ENCODE assay signal across 7 mouse cellular contexts in genomic region chr13:46019431-46020166, GRCm38 (mm10). TPM values are rescaled to one million over a fixed set of nuclear protein-coding genes. Genes with fewer than 3 reads are reported as not detected.
DNase-seq lines count a peak whose midpoint lies in the region; ATAC-seq and TF ChIP-seq lines count a peak whose summit lies in the region.

No protein-coding gene starts in this region.

- H3K4me2 ChIP-seq in kidney, embryonic 14.5 days (replicated peaks; ENCODE audit: low read depth, low read length): no peak overlapping the region

- no peaks in the 10 kb centered on the region; the same call in 1 of the 2 replicates for H3K4me1 ChIP-seq in lung, adult 2 months (ENCODE audit: control insufficient read depth, insufficient read depth, low read length)
- no peaks in the 10 kb centered on the region for H3K4me1 ChIP-seq in kidney, embryonic 14.5 days (ENCODE audit: control insufficient read depth, insufficient read depth, low read length)
- no peaks in the 10 kb centered on the region for H3K4me1 ChIP-seq in thymus, adult 2 months (replicated peaks; ENCODE audit: control insufficient read depth, insufficient read depth, low read length)

- TF ChIP-seq CTCF in lung, adult 2 months (IDR thresholded peaks at IDR 0.05; ENCODE audit: insufficient read depth, low read length): no peak
- TF ChIP-seq CTCF in thymus, adult 2 months (IDR thresholded peaks at IDR 0.05; ENCODE audit: borderline replicate concordance, control insufficient read depth, extremely low read depth, insufficient read depth, low read length, poor library complexity): no peak

- TF ChIP-seq POLR2A in lung, adult 2 months (IDR thresholded peaks at IDR 0.05; ENCODE audit: borderline replicate concordance, extremely low read depth, low read depth, low read length): no peak
- no peak for TF ChIP-seq POLR2A in thymus, adult 2 months (IDR thresholded peaks at IDR 0.05; ENCODE audit: control insufficient read depth, extremely low read depth, insufficient read depth, low read length, poor library complexity)

- H3K36me3 ChIP-seq in kidney, embryonic 14.5 days (ENCODE audit: control insufficient read depth, insufficient read depth, low read length): no peaks in the 10 kb centered on the region
- H3K36me3 ChIP-seq in thymus, adult 2 months (ENCODE audit: control insufficient read depth, insufficient read depth, low read length): no peaks in the 10 kb centered on the region

- H3K9ac ChIP-seq in kidney, embryonic 14.5 days (ENCODE audit: low read depth, low read length): no peak overlapping the region

- 0 out of 2 replicates have a peak overlapping the region, but pooled peaks have one; percentile 32 for H3K27ac ChIP-seq in kidney, embryonic 14.5 days (ENCODE audit: low read depth, low read length)
- H3K27ac ChIP-seq in thymus, adult 2 months (ENCODE audit: control insufficient read depth, insufficient read depth, low read length): no peak overlapping the region

- no peak overlapping the region for H3K4me3 ChIP-seq in lung, adult 2 months (replicated peaks; ENCODE audit: extremely low read depth, low read depth, low read length)
- no peak overlapping the region for H3K4me3 ChIP-seq in kidney, embryonic 14.5 days (ENCODE audit: low read length)
- no peak overlapping the region for H3K4me3 ChIP-seq in thymus, adult 2 months (ENCODE audit: control insufficient read depth, insufficient read depth, low read length)

- no peaks in the 10 kb centered on the region for H3K27me3 ChIP-seq in kidney, embryonic 14.5 days (ENCODE audit: control insufficient read depth, insufficient read depth, low read length)
- H3K27me3 ChIP-seq in thymus, adult 2 months (ENCODE audit: control insufficient read depth, insufficient read depth, low read length): no peaks in the 10 kb centered on the region

- H3K9me3 ChIP-seq in kidney, embryonic 14.5 days (ENCODE audit: control insufficient read depth, low read length): no peaks in the 10 kb centered on the region

- DNase-seq in lung, adult 2 months: peak; percentile 10
- DNase-seq in lung, postnatal 25 days (ENCODE audit: low spot score): no peak
- peak; percentile 69 for DNase-seq in cerebellum, adult 9-10 months
- peak; percentile 13 for DNase-seq in skeletal muscle tissue, adult 2 months (ENCODE audit: low read depth, low spot score)
- no peak for DNase-seq in thymus, adult 2 months

- peak; percentile 76; the same call in 1 of the 2 replicates for ATAC-seq in kidney, embryonic 14.5 days (ENCODE audit: low FRiP score, low TSS enrichment)
- no peak for ATAC-seq in erythroblast, adult 5-6 weeks (replicated peaks; ENCODE audit: low FRiP score, poor library complexity, severe bottlenecking)

- WGBS in lung, adult 2 months: 35% methylated on average over 9 of the region's 9 CpGs
- 33% methylated on average over 9 of the region's 9 CpGs for WGBS in kidney, embryonic 14.5 days
- 74% methylated on average over 9 of the region's 9 CpGs for whole genome bisulfite sequencing in thymus, adult 2 months

RNA-seq across cellular contexts. Expression of gene Atxn1, which starts 54.8 kb away (rescaled TPM):
- polyA plus RNA-seq in lung, adult 2 months (2012; rRNA removed): 16.7 and 19.8 TPM in 2 replicates
- 3.9 and 4.0 TPM in 2 replicates for polyA plus RNA-seq in kidney, embryonic 14.5 days (2014; fragmentation: Nextera tagmentation; extraction: Ambion mirVana)
- 13.5 and 17.5 TPM in 2 replicates for polyA plus RNA-seq in thymus, adult 2 months (2012; rRNA removed)
- total RNA-seq in erythroblast, adult 5-6 weeks (2015; ENCODE audit: low replicate concordance): under 0.01 and 2.9 TPM in 2 replicates
- total RNA-seq in erythroblast, adult 5-6 weeks (2017; ENCODE audit: low replicate concordance): 2.2 and 2.4 TPM in 2 replicates

Comparison
In these comparisons a context has a peak if more than half of its experiments do, and no peak if none do; other contexts are left out.
1. DNase-seq: peak in lung, adult 2 months (single experiment), cerebellum, adult 9-10 months (single experiment) and skeletal muscle tissue, adult 2 months (single experiment); none in lung, postnatal 25 days (single experiment) and thymus, adult 2 months (single experiment).